ENCODE assay signal across 24 mouse cellular contexts in the genomic region with DNA sequence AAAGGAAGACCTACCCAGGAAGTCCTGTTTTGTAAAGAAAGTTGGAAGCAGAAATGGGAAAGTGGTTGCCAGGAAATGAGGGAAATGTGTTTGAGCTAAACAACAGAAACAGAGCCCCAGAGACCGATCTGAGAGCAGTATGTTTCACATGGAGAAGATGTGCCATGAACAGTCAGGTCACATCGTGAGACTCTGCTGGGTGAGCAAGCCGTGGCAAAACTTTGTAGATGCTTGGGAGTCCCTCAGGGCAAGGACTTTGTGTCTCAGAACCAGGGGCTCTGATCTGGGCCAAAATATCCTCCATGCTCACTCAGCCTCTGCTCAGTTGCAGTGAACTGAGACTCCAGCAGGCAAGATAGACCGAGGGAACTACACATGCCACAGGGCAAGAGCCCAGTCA. TPM values are rescaled to one million over a fixed set of nuclear protein-coding genes. Genes with fewer than 3 reads are reported as not detected.
"Had no signal": no experiment of that assay in that cellular context is flagged by ENCODE, and none has a peak within 500 bp of the region (broad histone marks: within the 10 kb centered on the region; RNA-seq: fewer than 3 reads in every experiment).

No protein-coding gene starts in this region.

- H3K9me3 ChIP-seq: heart, embryonic 12.5 days; kidney, embryonic 15.5 days; limb, embryonic 13.5 days; limb, embryonic 15.5 days; liver, embryonic 12.5 days had no signal

- H3K36me3 ChIP-seq: heart, embryonic 12.5 days; kidney, embryonic 15.5 days; limb, embryonic 13.5 days; limb, embryonic 15.5 days; liver, embryonic 12.5 days had no signal

- H3K27ac ChIP-seq: hindbrain, embryonic 14.5 days; kidney, embryonic 15.5 days; kidney, postnatal 0 days; limb, embryonic 13.5 days; limb, embryonic 15.5 days; liver, embryonic 12.5 days; liver, embryonic 14.5 days had no signal

- ATAC-seq: hindbrain, embryonic 16.5 days; inflammation-experienced regulatory T-cells, adult 6 months; intestine, embryonic 16.5 days; liver, embryonic 12.5 days had no signal

- H3K27me3 ChIP-seq: heart, embryonic 12.5 days; kidney, embryonic 15.5 days; limb, embryonic 13.5 days; limb, embryonic 15.5 days; liver, embryonic 12.5 days had no signal

- H3K4me2 ChIP-seq: heart, embryonic 12.5 days; hindbrain, embryonic 14.5 days; kidney, embryonic 15.5 days; limb, embryonic 13.5 days; limb, embryonic 15.5 days; liver, embryonic 12.5 days had no signal

- H3K4me1 ChIP-seq: kidney, embryonic 15.5 days; limb, embryonic 13.5 days; liver, embryonic 12.5 days had no signal

- DNase-seq: gastrocnemius, postnatal 10 days; gastrocnemius, postnatal 25 days; heart, postnatal 36 days; kidney, adult 11 months; kidney, adult 2 months; kidney, adult 9 months; kidney, postnatal 14 days; kidney, postnatal 36 days; layer of hippocampus, adult 9-11 months; layer of hippocampus, postnatal 36 days; left cerebral cortex, postnatal 4 days; lung, adult 18-20 months had no signal

- H3K9ac ChIP-seq: heart, embryonic 12.5 days; hindbrain, embryonic 14.5 days; kidney, embryonic 15.5 days; limb, embryonic 13.5 days; limb, embryonic 15.5 days; liver, embryonic 12.5 days; liver, embryonic 14.5 days had no signal

- H3K4me3 ChIP-seq: heart, embryonic 12.5 days; kidney, embryonic 15.5 days; limb, embryonic 13.5 days; limb, embryonic 15.5 days; liver, embryonic 12.5 days had no signal

RNA-seq across cellular contexts. Expression of a gene that starts 15.9 kb away (rescaled TPM):
- total RNA-seq: hematopoietic stem cell, adult 5-6 weeks had no signal
